ENCODE assay signal across 25 mouse cellular contexts in genomic region chr9:13457774-13458173, GRCm38 (mm10). TPM values are rescaled to one million over a fixed set of nuclear protein-coding genes. Genes with fewer than 3 reads are reported as not detected.
DNase-seq lines count a peak whose midpoint lies in the region.
"Had no signal": no experiment of that assay in that cellular context is flagged by ENCODE, and none has a peak within 500 bp of the region (broad histone marks: within the 10 kb centered on the region; RNA-seq: fewer than 3 reads in every experiment).

No protein-coding gene starts in this region.

- peak; percentile 30 for DNase-seq in layer of hippocampus, adult 11-12 months (ENCODE audit: low spot score)
- no peak for DNase-seq in layer of hippocampus, postnatal 10 days (ENCODE audit: low spot score in 2 of 2)
- peak; percentile 11 to 42 for DNase-seq in left cerebral cortex, postnatal 25 days (ENCODE audit: low spot score in 2 of 2)
- no peak for DNase-seq in left cerebral cortex, postnatal 4 days
- DNase-seq in right cerebral cortex, postnatal 36 days (ENCODE audit: low spot score in 2 of 2): peak; percentile 30 to 41
- no peak for DNase-seq in right cerebral cortex, postnatal 25 days
- peak; percentile 32 for DNase-seq in telencephalon, adult 2 months (ENCODE audit: low read depth, low spot score)
- DNase-seq in Muller cell, postnatal 12 days (ENCODE audit: inconsistent ontology term): no peak
- DNase-seq: adrenal gland, postnatal 25 days; cerebellum, adult 18-20 months; cerebellum, postnatal 10 days; gastrocnemius, postnatal 36 days; heart, adult 2 months; heart, postnatal 10 days; kidney, adult 11 months; kidney, postnatal 14 days; liver; lung, adult 2 months; lung, postnatal 14 days had no signal

- intact Hi-C loops in left cerebral cortex, postnatal 25 days (cut with DNase I): no loop called here
- intact Hi-C loops in left cerebral cortex, postnatal 4 days (cut with DNase I): no loop called here

RNA-seq across cellular contexts. Expression of gene Gm17571, which starts 11.2 kb away (rescaled TPM):
- not detected for total RNA-seq in layer of hippocampus, postnatal 10 days (2021)
- total RNA-seq in left cerebral cortex, postnatal 25 days (2021): not detected
- total RNA-seq in left cerebral cortex, postnatal 4 days (2021): not detected
- total RNA-seq: adrenal gland, adult 18-20 months; adrenal gland, postnatal 25 days; common myeloid progenitor, adult 5-6 weeks; gastrocnemius, adult 18-20 months; gastrocnemius, postnatal 36 days; heart, adult 2 months; heart, postnatal 10 days; hematopoietic stem cell, adult 5-6 weeks; layer of hippocampus, postnatal 14 days; monocyte, adult 5-6 weeks had no signal

Comparison
In these comparisons a context has a peak if more than half of its experiments do, and no peak if none do; other contexts are left out.
1. DNase-seq: peak in layer of hippocampus, adult 11-12 months (single experiment), left cerebral cortex, postnatal 25 days (2 of 2), right cerebral cortex, postnatal 36 days (2 of 2) and telencephalon, adult 2 months (single experiment); none in layer of hippocampus, postnatal 10 days (0 of 2), left cerebral cortex, postnatal 4 days (single experiment), right cerebral cortex, postnatal 25 days (single experiment) and Muller cell, postnatal 12 days (single experiment).